Mouse (Mus musculus): ENCODE results near the gene Tyms.
"Not testable (repeated sequence)": the region's sequence is repeated elsewhere in the genome, so short reads cannot be mapped to it uniquely, and the experiment has no call there.

The Tyms gene

GRCm38 (mm10) chr5:30107611-30108041 is 34.2 kb upstream of the Tyms start:
- DNase-seq (ENCODE audit: low read depth, low spot score) = no peak
- Histone ChIP-seq H3K36me3 (ENCODE audit: control insufficient read depth, insufficient read depth, low read length, poor library complexity, severe bottlenecking) (no peaks in the 10 kb centered on the region), H3K27me3 (ENCODE audit: control insufficient read depth, insufficient read depth, low read length, poor library complexity, severe bottlenecking) (no peaks in the 10 kb centered on the region)

DNA sequence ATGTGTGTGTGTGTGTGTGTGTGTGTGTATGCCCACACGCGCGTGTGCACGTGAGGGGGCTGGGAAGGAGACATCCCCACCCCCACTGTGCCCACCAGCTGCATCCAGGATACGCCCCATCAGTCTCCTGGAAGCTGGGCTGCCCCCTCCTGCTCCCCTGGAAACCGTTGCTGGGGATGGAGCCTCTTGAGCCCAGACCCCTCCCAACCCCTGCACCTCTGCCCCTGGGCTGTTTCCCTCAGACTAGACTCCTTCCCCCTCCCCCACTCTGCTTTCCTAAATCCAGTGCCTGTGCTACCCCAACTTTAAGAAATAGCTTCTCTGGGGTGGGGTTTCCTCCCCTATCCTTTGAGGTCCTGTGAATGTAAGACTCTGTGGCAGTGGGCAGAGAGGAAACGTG is 33.8 kb upstream of the Tyms start:
- Histone ChIP-seq H3K27me3 (ENCODE audit: control insufficient read depth, insufficient read depth, low read length, poor library complexity, severe bottlenecking) (no peaks in the 10 kb centered on the region), H3K36me3 (ENCODE audit: control insufficient read depth, insufficient read depth, low read length, poor library complexity, severe bottlenecking) (no peaks in the 10 kb centered on the region)
- no peak for DNase-seq (ENCODE audit: low read depth, low spot score)

DNA sequence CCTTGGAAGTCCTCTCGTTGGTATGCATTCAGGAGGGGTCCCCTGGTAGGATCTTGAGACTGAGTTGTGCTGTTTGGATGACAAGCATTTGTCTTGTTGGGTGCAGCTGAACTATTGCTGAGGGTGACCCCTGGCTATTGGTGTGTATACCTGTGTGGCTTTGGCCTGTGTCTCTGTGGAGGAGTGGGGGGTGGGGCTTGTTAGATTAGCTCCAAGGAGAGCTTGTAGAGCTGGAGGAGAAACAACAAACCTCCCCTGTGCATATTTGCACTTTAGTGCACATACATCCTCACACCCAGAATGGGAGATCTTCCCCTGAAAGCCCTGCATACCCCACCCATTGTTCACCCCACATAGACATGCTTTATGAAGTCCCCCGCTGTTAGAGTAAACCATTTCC is 33.3 kb upstream of the Tyms start:
- Histone ChIP-seq H3K36me3 (ENCODE audit: control insufficient read depth, insufficient read depth, low read length, poor library complexity, severe bottlenecking) (no peaks in the 10 kb centered on the region), H3K27me3 (ENCODE audit: control insufficient read depth, insufficient read depth, low read length, poor library complexity, severe bottlenecking) (no peaks in the 10 kb centered on the region)
- DNase-seq (ENCODE audit: low read depth, low spot score) = no peak

DNA sequence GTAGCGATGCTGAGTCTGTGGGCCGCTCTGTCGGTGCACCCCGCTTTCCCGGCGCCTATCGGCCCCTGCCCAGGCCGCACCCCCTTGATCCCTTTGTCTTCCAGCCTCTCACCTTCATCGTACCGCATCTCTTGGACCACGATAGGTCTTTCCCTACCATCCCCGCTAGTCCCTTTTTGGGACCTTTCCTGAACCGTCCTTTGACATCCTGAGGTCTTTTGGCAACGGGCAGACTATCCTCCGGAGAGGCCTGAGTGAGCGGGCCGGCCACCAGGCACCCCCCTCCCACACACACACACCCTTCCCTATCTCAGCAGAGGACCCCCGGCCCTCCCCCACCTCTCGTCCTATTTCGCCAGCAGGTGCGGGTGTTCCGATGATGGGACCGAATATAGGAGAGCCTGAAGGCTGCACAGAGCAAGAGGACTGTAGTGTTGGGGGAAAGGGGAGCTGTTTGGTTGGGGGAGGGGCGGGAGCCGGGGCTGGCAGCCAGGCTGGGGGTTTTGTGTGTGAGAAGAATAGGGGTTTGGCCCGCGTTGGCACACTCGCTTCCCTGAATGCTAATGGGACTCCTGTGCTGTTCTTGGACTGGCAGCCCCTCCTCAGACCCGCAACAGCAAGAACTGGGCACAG is 32.4 kb upstream of the Tyms start, which contains the start of gene 3110082J24Rik:
TSS of gene 3110082J24Rik (minus strand) at position 419 of the 633 bp plus-strand sequence.
- H3K27me3 ChIP-seq (ENCODE audit: control insufficient read depth, insufficient read depth, low read length, poor library complexity, severe bottlenecking) = no peaks in the 10 kb centered on the region
- DNase-seq (ENCODE audit: low read depth, low spot score) = no peak
- no peaks in the 10 kb centered on the region for H3K36me3 ChIP-seq (ENCODE audit: control insufficient read depth, insufficient read depth, low read length, poor library complexity, severe bottlenecking)

GRCm38 (mm10) chr5:30104841-30105667 is 31.6 kb upstream of the Tyms start, which contains the start of gene Garem2:
Gene Garem2, plus strand, starts transcription at chr5:30105161.
- no peaks in the 10 kb centered on the region for H3K27me3 ChIP-seq (ENCODE audit: control insufficient read depth, insufficient read depth, low read length, poor library complexity, severe bottlenecking)
- no peak for DNase-seq (ENCODE audit: low read depth, low spot score)

DNA sequence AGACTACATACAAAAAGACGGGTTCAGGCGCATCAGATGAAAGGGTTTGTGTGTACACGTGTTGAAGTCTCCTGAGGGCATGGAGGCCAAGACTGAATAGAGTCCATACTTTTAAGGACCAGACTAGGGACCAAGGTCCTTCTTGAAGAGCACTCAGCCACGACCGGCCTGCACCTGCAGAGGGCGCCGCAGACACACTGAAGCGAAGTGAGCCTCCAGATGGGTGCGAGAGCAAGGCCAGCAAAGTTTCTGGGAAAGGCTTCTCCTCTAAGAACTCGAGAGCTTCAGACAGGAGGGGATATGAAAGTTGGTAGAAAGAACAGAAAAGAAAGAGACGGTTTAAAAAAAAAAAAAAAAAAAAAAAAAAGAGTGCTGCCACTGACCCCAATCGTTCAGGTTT is 30.9 kb upstream of the Tyms start:
- Histone ChIP-seq H3K27me3 (ENCODE audit: control insufficient read depth, insufficient read depth, low read length, poor library complexity, severe bottlenecking) (no peaks in the 10 kb centered on the region), H3K36me3 (ENCODE audit: control insufficient read depth, insufficient read depth, low read length, poor library complexity, severe bottlenecking) (no peaks in the 10 kb centered on the region)
- DNase-seq (ENCODE audit: low read depth, low spot score) = peak; percentile 37

More at GRCm38 (mm10) chr5:30104841-30105667, 31.6 kb upstream of the Tyms start, which contains the start of gene Garem2:
- H3K36me3 ChIP-seq (ENCODE audit: control insufficient read depth, insufficient read depth, low read length, poor library complexity, severe bottlenecking) = no peaks in the 10 kb centered on the region

- Histone ChIP-seq H3K36me3 (ENCODE audit: control insufficient read depth, insufficient read depth, low read length, poor library complexity, severe bottlenecking) (no peaks in the 10 kb centered on the region), H3K27me3 (ENCODE audit: control insufficient read depth, insufficient read depth, low read length, poor library complexity, severe bottlenecking) (no peaks in the 10 kb centered on the region)
- no peak for DNase-seq (ENCODE audit: low read depth, low spot score)
Observed at GRCm38 (mm10) chr5:30103340-30103739, 29.9 kb upstream of the Tyms start.

DNA sequence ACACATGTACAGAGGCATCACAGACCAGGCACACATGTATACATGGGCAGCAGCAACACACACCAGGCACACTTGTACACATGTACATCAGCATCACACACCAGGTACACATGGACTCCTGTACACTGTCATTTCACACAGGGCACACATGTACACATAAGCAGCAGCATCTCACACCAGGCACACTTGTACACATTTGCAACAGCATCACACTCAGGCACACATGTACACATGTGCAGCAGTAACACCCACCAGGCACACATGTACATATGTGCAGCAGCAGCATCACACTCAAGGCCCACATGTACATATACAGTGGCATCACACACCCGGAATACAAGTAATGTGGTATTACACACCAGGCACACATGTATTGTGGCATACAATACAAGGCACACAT is 24.8 kb upstream of the Tyms start:
- DNase-seq (ENCODE audit: low read depth, low spot score) = no peak
- Histone ChIP-seq H3K27me3 (ENCODE audit: control insufficient read depth, insufficient read depth, low read length, poor library complexity, severe bottlenecking) (no peaks in the 10 kb centered on the region), H3K36me3 (ENCODE audit: control insufficient read depth, insufficient read depth, low read length, poor library complexity, severe bottlenecking) (no peaks in the 10 kb centered on the region)

DNA sequence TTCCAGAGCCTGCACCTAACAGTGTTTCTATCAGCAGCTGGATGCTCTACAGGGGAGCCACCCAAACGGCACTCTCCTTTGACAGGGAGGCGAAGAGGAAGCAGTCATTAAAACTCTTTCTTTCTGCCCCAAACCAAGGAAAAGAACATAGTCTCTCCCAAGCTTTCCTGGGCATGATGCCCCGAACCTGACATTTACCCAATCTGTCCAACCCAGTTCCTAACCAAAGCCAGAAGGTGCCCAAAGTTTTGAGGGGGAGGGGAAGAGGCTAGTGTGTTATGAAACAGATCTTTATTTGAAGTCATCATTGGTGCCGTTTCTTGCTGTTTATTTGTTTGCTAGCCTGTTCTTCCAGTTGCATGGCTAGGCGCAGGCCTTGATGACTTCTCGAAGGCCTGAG is 22.3 kb upstream of the Tyms start:
- Histone ChIP-seq H3K36me3 (ENCODE audit: control insufficient read depth, insufficient read depth, low read length, poor library complexity, severe bottlenecking) (no peaks in the 10 kb centered on the region), H3K27me3 (ENCODE audit: control insufficient read depth, insufficient read depth, low read length, poor library complexity, severe bottlenecking) (no peaks in the 10 kb centered on the region)
- DNase-seq (ENCODE audit: low read depth, low spot score) = no peak

DNA sequence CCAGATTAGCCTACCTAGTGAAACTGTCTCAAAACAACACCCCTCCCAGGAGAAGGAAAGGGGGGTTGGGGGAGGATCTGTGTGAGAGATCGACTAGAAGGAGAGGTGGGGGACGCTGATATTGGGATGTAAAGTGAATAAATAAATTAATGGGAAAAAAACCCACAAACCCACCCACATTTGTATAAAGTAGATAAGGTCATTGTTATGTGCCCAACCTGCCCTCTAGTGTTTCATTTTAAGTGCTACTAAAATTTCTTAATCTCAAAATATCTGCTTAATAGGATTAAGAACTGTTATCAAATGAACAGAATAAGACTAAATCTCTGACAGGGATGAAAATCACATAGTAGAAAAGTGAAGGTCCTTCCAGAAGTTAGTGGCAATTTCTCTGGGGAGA is 21.0 kb upstream of the Tyms start:
- H3K36me3 ChIP-seq (ENCODE audit: control insufficient read depth, insufficient read depth, low read length, poor library complexity, severe bottlenecking) = no peaks in the 10 kb centered on the region
- DNase-seq (ENCODE audit: low read depth, low spot score) = no peak
- H3K27me3 ChIP-seq (ENCODE audit: control insufficient read depth, insufficient read depth, low read length, poor library complexity, severe bottlenecking) = no peaks in the 10 kb centered on the region

DNA sequence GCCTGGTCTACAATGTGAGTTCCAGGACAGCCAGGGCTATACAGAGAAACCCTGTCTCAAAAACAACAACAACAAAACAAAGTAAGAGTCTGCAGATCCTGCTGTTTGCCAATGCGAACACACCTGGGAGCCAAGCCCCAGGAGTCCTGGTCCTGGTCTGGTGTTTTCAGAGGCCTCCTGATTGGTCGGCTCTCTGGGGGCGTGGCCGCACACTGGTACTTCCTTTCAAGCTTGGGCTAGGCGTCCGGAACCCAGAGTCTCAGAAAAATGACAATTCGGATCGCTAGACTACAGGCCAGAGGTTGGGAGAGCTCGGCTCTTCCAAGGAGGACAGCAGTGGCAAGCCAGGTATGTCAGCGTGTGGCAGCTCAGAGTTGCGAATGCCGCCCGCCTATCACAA is 19.3 kb upstream of the Tyms start:
- Histone ChIP-seq H3K36me3 (ENCODE audit: control insufficient read depth, insufficient read depth, low read length, poor library complexity, severe bottlenecking) (no peaks in the 10 kb centered on the region), H3K27me3 (ENCODE audit: control insufficient read depth, insufficient read depth, low read length, poor library complexity, severe bottlenecking) (no peaks in the 10 kb centered on the region)
- DNase-seq (ENCODE audit: low read depth, low spot score) = no peak

DNA sequence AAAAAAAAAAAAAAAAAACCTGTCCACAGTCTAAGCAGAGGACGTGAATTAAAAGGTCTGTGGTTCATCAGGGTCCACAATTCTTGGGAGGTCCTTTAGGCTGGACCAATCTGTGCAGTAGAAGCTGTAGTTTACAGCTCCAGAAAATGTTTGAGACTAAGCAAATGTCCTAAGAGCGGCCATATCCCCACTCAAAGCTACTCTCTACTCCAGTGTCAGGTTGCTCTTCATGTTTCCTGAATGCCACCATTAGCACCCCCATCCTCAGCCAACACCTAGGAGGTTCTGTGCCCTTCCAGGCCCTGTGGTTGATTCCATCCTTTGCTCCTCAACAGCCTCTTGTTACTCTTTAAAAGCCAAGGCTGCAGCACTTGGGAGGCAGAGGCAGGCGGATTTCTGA is 1.0 kb downstream of the Tyms start:
- no peaks in the 10 kb centered on the region for H3K27me3 ChIP-seq (ENCODE audit: control insufficient read depth, insufficient read depth, low read length, poor library complexity, severe bottlenecking)
- DNase-seq (ENCODE audit: low read depth, low spot score) = no peak
- H3K36me3 ChIP-seq (ENCODE audit: control insufficient read depth, insufficient read depth, low read length, poor library complexity, severe bottlenecking) = no peaks in the 10 kb centered on the region

GRCm38 (mm10) chr5:30071677-30072076 is 1.7 kb downstream of the Tyms start:
- Histone ChIP-seq H3K27me3 (ENCODE audit: control insufficient read depth, insufficient read depth, low read length, poor library complexity, severe bottlenecking) (no peaks in the 10 kb centered on the region), H3K36me3 (ENCODE audit: control insufficient read depth, insufficient read depth, low read length, poor library complexity, severe bottlenecking) (no peaks in the 10 kb centered on the region)
- DNase-seq (ENCODE audit: low read depth, low spot score) = peak; percentile 20

DNA sequence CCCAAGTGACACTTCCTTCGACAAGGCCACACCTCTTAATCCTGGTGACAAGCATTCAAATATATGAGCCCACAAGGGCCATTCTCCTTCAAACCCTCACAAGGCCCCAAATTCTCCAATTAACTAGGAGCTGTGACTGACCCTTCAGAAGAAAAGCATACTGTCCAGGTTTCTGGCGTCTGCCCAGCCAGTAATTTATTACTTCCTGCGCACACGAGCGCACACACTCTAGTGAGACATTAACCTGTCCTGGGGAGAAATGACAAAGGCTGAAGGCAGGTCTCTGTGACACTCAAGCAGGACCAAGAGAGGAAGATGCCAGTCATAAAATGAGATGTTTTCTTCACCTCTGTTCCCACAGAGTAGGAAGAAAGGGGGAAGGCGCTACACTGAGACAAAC is 5.7 kb downstream of the Tyms start:
- Histone ChIP-seq H3K36me3 (ENCODE audit: control insufficient read depth, insufficient read depth, low read length, poor library complexity, severe bottlenecking) (no peaks in the 10 kb centered on the region), H3K27me3 (ENCODE audit: control insufficient read depth, insufficient read depth, low read length, poor library complexity, severe bottlenecking) (no peaks in the 10 kb centered on the region)
- no peak for DNase-seq (ENCODE audit: low read depth, low spot score)

DNA sequence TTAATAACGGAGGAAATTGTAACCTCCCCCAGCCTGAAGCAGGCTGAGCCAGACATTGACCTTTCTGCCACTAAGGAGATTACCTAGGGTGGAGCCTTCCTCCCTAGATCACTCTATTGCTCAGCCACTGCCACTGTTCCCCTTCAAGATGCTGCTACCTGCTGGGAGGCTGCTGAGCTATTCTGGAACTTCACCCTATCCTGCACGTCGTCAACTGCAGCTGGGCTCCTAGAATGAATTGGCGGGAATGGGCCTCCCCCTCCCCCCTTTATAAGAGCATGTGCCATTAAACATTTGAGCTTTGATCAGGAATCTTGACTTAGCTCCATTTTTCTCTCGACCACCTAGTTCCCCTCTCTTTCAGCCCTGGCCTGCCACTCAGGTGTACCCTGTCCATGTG is 13.8 kb downstream of the Tyms start:
- H3K27me3 ChIP-seq (ENCODE audit: control insufficient read depth, insufficient read depth, low read length, poor library complexity, severe bottlenecking); H3K36me3 ChIP-seq (ENCODE audit: control insufficient read depth, insufficient read depth, low read length, poor library complexity, severe bottlenecking); DNase-seq (ENCODE audit: low read depth, low spot score): not testable (repeated sequence)

Measured in splenic B cell, adult 2 months (primary cell).